Mouse (Mus musculus): ENCODE data around the gene Fyb2. TPM values are rescaled to one million over a fixed set of nuclear protein-coding genes. Genes with fewer than 3 reads are reported as not detected.

Gene Fyb2
- polyA plus RNA-seq, 2 experiments = 0.06 to 0.10 TPM

DNA sequence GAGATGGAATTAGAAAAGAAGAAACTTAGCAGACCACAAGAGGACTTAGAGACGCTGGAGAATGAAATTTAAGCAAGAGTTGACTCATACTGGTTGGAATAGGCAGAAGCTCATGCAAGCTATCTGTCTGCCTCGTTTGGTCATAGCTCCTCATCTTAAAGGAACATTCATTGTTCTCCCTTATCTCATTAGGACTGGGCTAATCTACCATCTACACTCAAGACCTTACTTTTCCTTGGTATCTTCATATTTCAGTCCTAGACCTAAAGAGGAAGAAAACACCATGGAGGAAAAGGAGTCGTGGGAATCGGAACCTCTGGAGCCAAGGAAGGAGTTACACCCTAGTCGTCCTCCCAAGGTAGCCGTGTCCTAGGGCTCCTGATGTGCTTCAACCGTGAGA, 75.5 kb downstream of the Fyb2 start:
- 54% methylated on average over 7 of the region's 7 CpGs for WGBS (ENCODE audit: insufficient replicate concordance)
- no peak for ATAC-seq (ENCODE audit: insufficient read depth)
- no peak overlapping the region for H3K4me3 ChIP-seq (ENCODE audit: insufficient read depth in 1 of 2, low read depth in 2 of 2, low read length in 2 of 2)

DNA sequence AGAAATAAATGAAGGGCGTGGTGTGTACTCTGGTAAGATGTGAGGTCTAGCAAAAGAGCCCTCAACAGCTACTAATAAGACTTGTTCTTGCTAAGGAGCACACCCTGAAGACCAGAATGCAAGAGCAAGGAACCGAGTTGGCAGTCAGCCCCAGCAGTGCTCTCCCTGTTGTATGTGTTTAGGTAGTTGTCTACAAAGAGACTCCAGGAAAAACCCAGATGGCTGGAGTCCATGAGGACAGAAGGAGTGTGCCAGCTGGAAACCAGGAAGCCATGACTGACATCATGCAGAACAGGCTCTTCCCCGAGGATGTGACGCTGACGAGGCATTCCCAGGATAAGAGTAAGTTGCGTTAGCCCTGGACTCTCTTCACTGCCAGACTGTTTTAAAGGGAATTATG, 76.8 kb downstream of the Fyb2 start:
- no peaks in the 10 kb centered on the region for H3K27me3 ChIP-seq (ENCODE audit: control insufficient read depth, insufficient read depth, low read length)

More for the DNA sequence above, 75.5 kb downstream of the Fyb2 start:
- Histone ChIP-seq H3K4me1 (replicated peaks; ENCODE audit: control insufficient read depth in 2 of 2, insufficient read depth in 2 of 2, low read length in 1 of 2) (peaks cover 0 to 2% of the 10 kb centered on the region in 2 experiments; a peak in 1 of 4 replicates), H3K27me3 (ENCODE audit: control insufficient read depth, insufficient read depth, low read length) (no peaks in the 10 kb centered on the region), H3K4me2 (ENCODE audit: low read depth) (no peak overlapping the region), H3K36me3 (replicated peaks; ENCODE audit: control insufficient read depth, insufficient read depth, low read depth) (no peaks in the 10 kb centered on the region), H3K9ac (replicated peaks) (no peak overlapping the region), H3K9me3 (ENCODE audit: control insufficient read depth, low read length) (no peaks in the 10 kb centered on the region), H3K27ac (no peak overlapping the region)
- TF ChIP-seq CTCF (IDR thresholded peaks at IDR 0.05; ENCODE audit: low read depth) = no peak
- no peak for TF ChIP-seq EP300 (IDR thresholded peaks at IDR 0.05; ENCODE audit: low read depth)
- DNase-seq (ENCODE audit: low read depth in 3 of 3, low spot score in 3 of 3) = no peak

DNA sequence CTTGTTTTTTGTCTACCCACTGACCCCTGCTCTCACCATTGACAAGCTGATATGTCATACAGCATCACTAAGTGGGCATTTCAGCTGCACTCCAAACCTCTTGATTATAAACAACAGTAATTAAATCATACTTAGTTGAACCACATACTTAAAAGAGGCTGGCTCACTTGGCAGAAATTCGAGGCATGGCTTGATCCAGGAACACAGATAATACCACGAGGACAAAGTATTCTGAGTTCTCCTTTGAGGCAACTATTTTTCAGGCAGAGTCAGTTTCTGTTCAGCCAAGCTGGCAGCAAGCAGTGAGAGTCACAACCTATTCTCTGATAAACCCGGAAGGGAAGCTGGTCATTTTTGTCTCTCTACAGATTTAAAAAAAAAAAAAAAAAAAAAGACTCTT, 77.4 kb downstream of the Fyb2 start:
- peaks cover 0 to 2% of the 10 kb centered on the region in 2 experiments; a peak in 1 of 4 replicates for H3K4me1 ChIP-seq (replicated peaks; ENCODE audit: control insufficient read depth in 2 of 2, insufficient read depth in 2 of 2, low read length in 1 of 2)
- no peaks in the 10 kb centered on the region for H3K9me3 ChIP-seq (ENCODE audit: control insufficient read depth, low read length)
- H3K27me3 ChIP-seq (ENCODE audit: control insufficient read depth, insufficient read depth, low read length) = no peaks in the 10 kb centered on the region
- H3K36me3 ChIP-seq (replicated peaks; ENCODE audit: control insufficient read depth, insufficient read depth, low read depth) = no peaks in the 10 kb centered on the region
- H3K4me2 ChIP-seq (ENCODE audit: low read depth) = no peak overlapping the region
- no peak overlapping the region for H3K9ac ChIP-seq (replicated peaks)
- TF ChIP-seq EP300 (IDR thresholded peaks at IDR 0.05; ENCODE audit: low read depth) (no peak), CTCF (IDR thresholded peaks at IDR 0.05; ENCODE audit: low read depth) (no peak)
- DNase-seq (ENCODE audit: low read depth in 3 of 3, low spot score in 3 of 3) (no peak), ATAC-seq (ENCODE audit: insufficient read depth) (no peak)
- no peak overlapping the region for H3K27ac ChIP-seq
- no peak overlapping the region for H3K4me3 ChIP-seq (ENCODE audit: insufficient read depth in 1 of 2, low read depth in 2 of 2, low read length in 2 of 2)
- 45% methylated on average over 3 of the region's 3 CpGs for WGBS (ENCODE audit: insufficient replicate concordance)

More for the DNA sequence above, 76.8 kb downstream of the Fyb2 start:
- ATAC-seq (ENCODE audit: insufficient read depth) (no peak), DNase-seq (ENCODE audit: low read depth in 3 of 3, low spot score in 3 of 3) (no peak)
- Histone ChIP-seq H3K9me3 (ENCODE audit: control insufficient read depth, low read length) (no peaks in the 10 kb centered on the region), H3K4me2 (ENCODE audit: low read depth) (no peak overlapping the region), H3K9ac (replicated peaks) (no peak overlapping the region), H3K27ac (no peak overlapping the region), H3K4me1 (replicated peaks; ENCODE audit: control insufficient read depth in 2 of 2, insufficient read depth in 2 of 2, low read length in 1 of 2) (peaks cover 0 to 2% of the 10 kb centered on the region in 2 experiments; a peak in 1 of 4 replicates), H3K4me3 (ENCODE audit: insufficient read depth in 1 of 2, low read depth in 2 of 2, low read length in 2 of 2) (no peak overlapping the region), H3K36me3 (replicated peaks; ENCODE audit: control insufficient read depth, insufficient read depth, low read depth) (no peaks in the 10 kb centered on the region)
- TF ChIP-seq CTCF (IDR thresholded peaks at IDR 0.05; ENCODE audit: low read depth) (no peak), EP300 (IDR thresholded peaks at IDR 0.05; ENCODE audit: low read depth) (no peak)
- WGBS (ENCODE audit: insufficient replicate concordance) = 65% methylated on average over 6 of the region's 6 CpGs

DNA sequence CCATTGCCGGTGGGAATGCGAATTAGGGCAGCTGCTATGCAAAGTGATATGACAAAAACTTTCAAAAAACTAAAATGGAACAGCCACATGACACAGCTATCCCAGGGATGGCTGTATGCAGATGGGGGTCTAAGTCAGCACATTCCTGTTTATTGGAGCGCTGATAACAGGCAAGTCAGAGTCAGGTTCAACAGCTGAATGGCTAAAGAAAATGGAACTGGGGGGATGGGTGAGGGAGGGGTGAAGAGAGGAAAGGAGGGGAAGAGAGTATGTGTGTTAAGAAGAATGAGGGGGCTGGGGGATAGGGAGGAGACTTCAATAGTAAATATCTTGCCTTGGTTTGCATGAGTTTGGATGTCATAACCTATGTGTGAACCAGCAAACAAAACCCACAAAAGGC, 79.0 kb downstream of the Fyb2 start:
- H3K36me3 ChIP-seq (replicated peaks; ENCODE audit: control insufficient read depth, insufficient read depth, low read depth) = no peaks in the 10 kb centered on the region
- no peak overlapping the region for H3K27ac ChIP-seq
- H3K4me2 ChIP-seq (ENCODE audit: low read depth) = no peak overlapping the region
- H3K9me3 ChIP-seq (ENCODE audit: control insufficient read depth, low read length) = no peaks in the 10 kb centered on the region
- ATAC-seq (ENCODE audit: insufficient read depth) (no peak), DNase-seq (ENCODE audit: low read depth in 3 of 3, low spot score in 3 of 3) (no peak)
- 76% methylated on average over 3 of the region's 3 CpGs for WGBS (ENCODE audit: insufficient replicate concordance)
- H3K4me1 ChIP-seq (replicated peaks; ENCODE audit: control insufficient read depth in 2 of 2, insufficient read depth in 2 of 2, low read length in 1 of 2) = peaks cover 0 to 2% of the 10 kb centered on the region in 2 experiments; a peak in 1 of 4 replicates
- no peak overlapping the region for H3K4me3 ChIP-seq (ENCODE audit: insufficient read depth in 1 of 2, low read depth in 2 of 2, low read length in 2 of 2)
- TF ChIP-seq EP300 (IDR thresholded peaks at IDR 0.05; ENCODE audit: low read depth) = no peak
- H3K27me3 ChIP-seq (ENCODE audit: control insufficient read depth, insufficient read depth, low read length) = no peaks in the 10 kb centered on the region
- H3K9ac ChIP-seq (replicated peaks) = no peak overlapping the region

DNA sequence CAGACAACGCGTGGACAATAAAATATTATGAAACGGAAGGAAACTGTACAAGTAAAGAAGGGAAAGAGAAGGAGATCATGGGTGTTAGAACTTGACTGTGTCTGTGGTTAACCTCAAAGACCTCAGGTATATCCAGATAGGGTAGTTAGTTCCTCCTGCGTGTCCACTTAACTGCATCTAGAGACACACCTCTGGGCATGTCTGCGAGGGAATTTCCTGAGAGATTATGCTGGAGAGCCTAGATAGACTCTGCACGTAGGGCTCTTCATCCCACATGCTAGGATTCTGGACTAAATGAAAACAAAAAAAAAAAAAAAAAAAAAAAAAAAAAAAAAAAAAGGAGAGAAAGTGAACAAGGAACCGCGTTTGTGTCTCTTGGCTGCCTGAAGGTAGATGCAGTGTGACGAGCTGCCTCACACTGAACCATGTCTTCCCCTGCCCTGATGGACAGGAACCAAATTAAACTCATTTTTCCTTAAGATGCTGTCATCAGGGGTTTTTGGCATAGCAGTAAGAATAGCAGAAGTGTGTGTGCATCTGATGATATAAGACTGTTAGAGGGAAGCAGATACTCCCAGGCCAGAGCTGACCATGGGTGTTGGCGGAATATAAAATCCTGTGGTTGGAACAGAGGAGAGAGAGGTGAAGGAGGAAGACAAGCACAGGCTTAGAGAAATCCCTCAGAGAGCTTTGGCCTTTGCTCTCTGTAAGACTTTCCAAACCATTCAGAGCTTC, 80.1 kb downstream of the Fyb2 start:
- H3K27ac ChIP-seq = no peak overlapping the region
- peaks cover 0 to 2% of the 10 kb centered on the region in 2 experiments; a peak in 1 of 4 replicates for H3K4me1 ChIP-seq (replicated peaks; ENCODE audit: control insufficient read depth in 2 of 2, insufficient read depth in 2 of 2, low read length in 1 of 2)
- no peaks in the 10 kb centered on the region for H3K27me3 ChIP-seq (ENCODE audit: control insufficient read depth, insufficient read depth, low read length)
- no peak for TF ChIP-seq EP300 (IDR thresholded peaks at IDR 0.05; ENCODE audit: low read depth)
- no peak for TF ChIP-seq CTCF (IDR thresholded peaks at IDR 0.05; ENCODE audit: low read depth)
- no peak overlapping the region for H3K4me3 ChIP-seq (ENCODE audit: insufficient read depth in 1 of 2, low read depth in 2 of 2, low read length in 2 of 2)
- no peak overlapping the region for H3K4me2 ChIP-seq (ENCODE audit: low read depth)
- no peak overlapping the region for H3K9ac ChIP-seq (replicated peaks)
- WGBS (ENCODE audit: insufficient replicate concordance) = 20% methylated on average over 10 of the region's 10 CpGs
- no peaks in the 10 kb centered on the region for H3K36me3 ChIP-seq (replicated peaks; ENCODE audit: control insufficient read depth, insufficient read depth, low read depth)
- H3K9me3 ChIP-seq (ENCODE audit: control insufficient read depth, low read length) = no peaks in the 10 kb centered on the region
- no peak for ATAC-seq (ENCODE audit: insufficient read depth)
- no peak for DNase-seq (ENCODE audit: low read depth in 3 of 3, low spot score in 3 of 3)
